Mouse (Mus musculus): ENCODE results near the gene Slc6a16. TPM values are rescaled to one million over a fixed set of nuclear protein-coding genes. Genes with fewer than 3 reads are reported as not detected.

Slc6a16 gene
- polyA plus RNA-seq, 1 experiment from 2014 or later: not detected

DNA sequence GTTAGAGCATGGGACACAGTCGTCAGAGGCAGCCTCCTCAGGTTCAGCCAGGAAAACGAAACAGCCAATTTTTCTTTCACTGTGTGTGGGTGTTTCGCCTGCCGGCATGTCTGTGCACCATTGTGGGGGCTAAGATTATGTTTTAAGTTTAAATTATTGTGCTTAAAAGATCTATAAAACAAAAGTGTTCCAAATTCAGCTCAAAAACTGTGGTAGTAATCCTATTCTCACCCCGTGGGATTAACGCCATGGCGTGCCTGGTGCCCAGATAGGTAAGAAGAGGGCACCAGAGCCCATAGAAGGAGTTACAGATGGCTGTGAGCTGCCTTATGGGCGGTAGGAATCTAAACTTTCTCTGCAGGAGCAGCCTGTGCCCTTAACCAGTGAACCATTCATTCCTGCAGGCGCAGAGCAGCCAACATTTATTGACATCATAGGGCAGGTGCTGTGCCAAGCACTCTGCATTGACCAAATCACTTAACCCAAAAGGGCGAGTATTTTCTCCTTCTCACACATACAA lies 74.4 kb downstream of the Slc6a16 start:
- WGBS (ENCODE audit: insufficient replicate concordance): 64% methylated on average over 10 of the region's 10 CpGs
- Histone ChIP-seq H3K27ac (replicated peaks) (no peak overlapping the region), H3K36me3 (replicated peaks) (no peaks in the 10 kb centered on the region), H3K4me3 (replicated peaks) (no peak overlapping the region), H3K4me1 (replicated peaks) (no peaks in the 10 kb centered on the region), H3K9me3 (replicated peaks) (no peaks in the 10 kb centered on the region), H3K4me2 (no peak overlapping the region), H3K9ac (no peak overlapping the region), H3K27me3 (no peaks in the 10 kb centered on the region)
- no peak for ATAC-seq (ENCODE audit: insufficient read depth)

DNA sequence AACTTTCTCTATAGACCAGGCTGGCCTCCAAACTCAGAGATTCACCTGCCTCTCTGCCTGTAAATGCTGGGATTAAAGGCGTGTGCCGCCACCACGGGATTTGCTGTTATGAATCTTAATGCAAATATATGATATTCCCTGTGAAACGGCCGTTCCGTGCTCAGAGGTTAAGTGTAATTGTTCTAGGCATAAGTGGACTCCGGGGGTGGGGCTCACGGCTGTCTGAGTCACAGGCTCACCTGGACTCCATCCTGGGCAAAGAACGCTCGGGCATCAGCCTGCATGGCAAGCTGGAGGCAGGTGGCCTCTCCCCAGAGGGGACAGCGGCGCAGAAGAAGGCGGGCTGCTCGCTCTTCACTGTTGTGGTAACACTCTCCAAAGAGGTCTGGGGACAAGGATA lies 75.7 kb downstream of the Slc6a16 start:
- 75% methylated on average over 14 of the region's 14 CpGs for WGBS (ENCODE audit: insufficient replicate concordance)
- H3K9ac ChIP-seq: no peak overlapping the region
- no peak overlapping the region for H3K4me3 ChIP-seq (replicated peaks)
- ATAC-seq (ENCODE audit: insufficient read depth): no peak
- no peaks in the 10 kb centered on the region for H3K9me3 ChIP-seq (replicated peaks)
- H3K27ac ChIP-seq (replicated peaks): no peak overlapping the region
- no peak overlapping the region for H3K4me2 ChIP-seq
- no peaks in the 10 kb centered on the region for H3K4me1 ChIP-seq (replicated peaks)
- H3K36me3 ChIP-seq (replicated peaks): no peaks in the 10 kb centered on the region
- H3K27me3 ChIP-seq: no peaks in the 10 kb centered on the region

DNA sequence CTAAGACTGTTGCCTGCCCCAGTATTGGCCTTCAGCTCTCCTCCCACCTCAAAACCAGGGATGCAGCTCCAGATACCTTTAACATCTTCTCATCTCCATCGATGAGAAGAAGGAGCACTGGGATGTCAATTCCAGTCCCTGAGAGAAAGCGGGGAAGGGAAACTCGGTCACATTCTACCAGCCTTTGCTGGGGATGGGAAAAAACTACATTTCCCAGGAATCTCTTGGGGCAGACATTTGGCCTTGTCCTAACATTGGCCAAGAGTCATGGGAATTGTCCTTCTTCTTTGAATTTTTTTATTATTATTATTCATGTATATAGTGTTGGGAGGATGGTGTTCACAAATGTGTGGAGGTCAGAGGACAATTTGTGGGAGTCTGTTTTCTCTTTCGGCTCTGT lies 81.4 kb downstream of the Slc6a16 start:
- WGBS (ENCODE audit: insufficient replicate concordance): 77% methylated on average over 4 of the region's 4 CpGs
- no peaks in the 10 kb centered on the region for H3K27me3 ChIP-seq
- ATAC-seq (ENCODE audit: insufficient read depth): no peak

More for the DNA sequence above, 81.4 kb downstream of the Slc6a16 start:
- Histone ChIP-seq H3K9ac (no peak overlapping the region), H3K4me2 (no peak overlapping the region), H3K36me3 (replicated peaks) (no peaks in the 10 kb centered on the region), H3K9me3 (replicated peaks) (no peaks in the 10 kb centered on the region), H3K27ac (replicated peaks) (no peak overlapping the region), H3K4me3 (replicated peaks) (no peak overlapping the region), H3K4me1 (replicated peaks) (no peaks in the 10 kb centered on the region)

Other genes with a start within 250 kb of the Slc6a16 start
- gene Irf3, start 243.4 kb upstream of the Slc6a16 start, polyA plus RNA-seq (2015; fragmentation: Nextera tagmentation; extraction: Ambion mirVana): 39.4 and 47.2 TPM in 2 replicates
- gene Bcl2l12, start 242.4 kb upstream of the Slc6a16 start, polyA plus RNA-seq (2015; fragmentation: Nextera tagmentation; extraction: Ambion mirVana): 12.3 and 13.7 TPM in 2 replicates
- 10.4 and 11.9 TPM in 2 replicates for gene Scaf1, start 224.7 kb upstream of the Slc6a16 start, polyA plus RNA-seq (2015; fragmentation: Nextera tagmentation; extraction: Ambion mirVana)
- gene Rras, start 223.1 kb upstream of the Slc6a16 start, polyA plus RNA-seq (2015; fragmentation: Nextera tagmentation; extraction: Ambion mirVana): 20.8 and 23.6 TPM in 2 replicates
- gene Prr12, start 188.2 kb upstream of the Slc6a16 start, polyA plus RNA-seq (2015; fragmentation: Nextera tagmentation; extraction: Ambion mirVana): 2.1 and 2.3 TPM in 2 replicates
- 25.9 and 27.4 TPM in 2 replicates for gene Nosip, start 178.7 kb upstream of the Slc6a16 start, polyA plus RNA-seq (2015; fragmentation: Nextera tagmentation; extraction: Ambion mirVana)
- 8.5 and 9.0 TPM in 2 replicates for gene Prrg2, start 178.4 kb upstream of the Slc6a16 start, polyA plus RNA-seq (2015; fragmentation: Nextera tagmentation; extraction: Ambion mirVana)
- 26.3 and 26.6 TPM in 2 replicates for gene Rcn3, start 148.9 kb upstream of the Slc6a16 start, polyA plus RNA-seq (2015; fragmentation: Nextera tagmentation; extraction: Ambion mirVana)
- gene Fcgrt, start 137.2 kb upstream of the Slc6a16 start, polyA plus RNA-seq (2015; fragmentation: Nextera tagmentation; extraction: Ambion mirVana): 43.6 and 51.2 TPM in 2 replicates
- 673 and 768 TPM in 2 replicates for gene Rps11, start 116.6 kb upstream of the Slc6a16 start, polyA plus RNA-seq (2015; fragmentation: Nextera tagmentation; extraction: Ambion mirVana)
- gene Rpl13a, start 112.3 kb upstream of the Slc6a16 start, polyA plus RNA-seq (2015; fragmentation: Nextera tagmentation; extraction: Ambion mirVana): 534 and 633 TPM in 2 replicates
- gene Gm45713, start 104.9 kb upstream of the Slc6a16 start, polyA plus RNA-seq (2015; fragmentation: Nextera tagmentation; extraction: Ambion mirVana): 0.10 TPM in 1 of 2 replicates, not detected in the other
- gene Flt3l, start 104.7 kb upstream of the Slc6a16 start, polyA plus RNA-seq (2015; fragmentation: Nextera tagmentation; extraction: Ambion mirVana): 3.4 and 3.7 TPM in 2 replicates
- gene Pih1d1, start 86.8 kb upstream of the Slc6a16 start, polyA plus RNA-seq (2015; fragmentation: Nextera tagmentation; extraction: Ambion mirVana): 42.2 and 46.8 TPM in 2 replicates
- 31.4 and 32.6 TPM in 2 replicates for gene Aldh16a1, start 86.5 kb upstream of the Slc6a16 start, polyA plus RNA-seq (2015; fragmentation: Nextera tagmentation; extraction: Ambion mirVana)
- not detected in 2 replicates for gene Slc17a7, start 77.1 kb upstream of the Slc6a16 start, polyA plus RNA-seq (2015; fragmentation: Nextera tagmentation; extraction: Ambion mirVana)
- gene Gfy, start 61.5 kb upstream of the Slc6a16 start, polyA plus RNA-seq (2015; fragmentation: Nextera tagmentation; extraction: Ambion mirVana): not detected in 2 replicates
- not detected in 2 replicates for gene Pth2, start 60.1 kb upstream of the Slc6a16 start, polyA plus RNA-seq (2015; fragmentation: Nextera tagmentation; extraction: Ambion mirVana)
- 0.07 and 0.13 TPM in 2 replicates for gene Ccdc155, start 36.2 kb upstream of the Slc6a16 start, polyA plus RNA-seq (2015; fragmentation: Nextera tagmentation; extraction: Ambion mirVana)
- 2.0 and 2.4 TPM in 2 replicates for gene Dkkl1, start 28.9 kb upstream of the Slc6a16 start, polyA plus RNA-seq (2015; fragmentation: Nextera tagmentation; extraction: Ambion mirVana)
- gene Tead2, start 25.3 kb upstream of the Slc6a16 start, polyA plus RNA-seq (2015; fragmentation: Nextera tagmentation; extraction: Ambion mirVana): 6.6 and 7.0 TPM in 2 replicates
- 15.1 and 16.7 TPM in 2 replicates for gene Cd37, start 2.0 kb upstream of the Slc6a16 start, polyA plus RNA-seq (2015; fragmentation: Nextera tagmentation; extraction: Ambion mirVana)
- gene Slc6a21, start 36.4 kb downstream of the Slc6a16 start, polyA plus RNA-seq (2015; fragmentation: Nextera tagmentation; extraction: Ambion mirVana): not detected in 2 replicates
- gene Trpm4, start 92.7 kb downstream of the Slc6a16 start, polyA plus RNA-seq (2015; fragmentation: Nextera tagmentation; extraction: Ambion mirVana): 1.3 and 1.5 TPM in 2 replicates
- gene Hrc, start 94.2 kb downstream of the Slc6a16 start, polyA plus RNA-seq (2015; fragmentation: Nextera tagmentation; extraction: Ambion mirVana): 0.31 and 0.54 TPM in 2 replicates
- 0.09 and 0.14 TPM in 2 replicates for gene Ppfia3, start 125.9 kb downstream of the Slc6a16 start, polyA plus RNA-seq (2015; fragmentation: Nextera tagmentation; extraction: Ambion mirVana)
- not detected in 2 replicates for gene Lin7b, start 129.5 kb downstream of the Slc6a16 start, polyA plus RNA-seq (2015; fragmentation: Nextera tagmentation; extraction: Ambion mirVana)
- gene Snrnp70, start 154.7 kb downstream of the Slc6a16 start, polyA plus RNA-seq (2015; fragmentation: Nextera tagmentation; extraction: Ambion mirVana): 77.8 and 86.3 TPM in 2 replicates
- not detected in 2 replicates for gene Kcna7, start 164.6 kb downstream of the Slc6a16 start, polyA plus RNA-seq (2015; fragmentation: Nextera tagmentation; extraction: Ambion mirVana)
- gene Ntf5, start 172.6 kb downstream of the Slc6a16 start, polyA plus RNA-seq (2015; fragmentation: Nextera tagmentation; extraction: Ambion mirVana): 0.22 and 0.24 TPM in 2 replicates
- not detected in 2 replicates for gene Lhb, start 179.7 kb downstream of the Slc6a16 start, polyA plus RNA-seq (2015; fragmentation: Nextera tagmentation; extraction: Ambion mirVana)
- gene Gys1, start 193.8 kb downstream of the Slc6a16 start, polyA plus RNA-seq (2015; fragmentation: Nextera tagmentation; extraction: Ambion mirVana): 6.8 and 7.7 TPM in 2 replicates
- 67.1 and 74.2 TPM in 2 replicates for gene Ruvbl2, start 197.0 kb downstream of the Slc6a16 start, polyA plus RNA-seq (2015; fragmentation: Nextera tagmentation; extraction: Ambion mirVana)
- gene Ftl1, start 218.8 kb downstream of the Slc6a16 start, polyA plus RNA-seq (2015; fragmentation: Nextera tagmentation; extraction: Ambion mirVana): 6,104 and 6,562 TPM in 2 replicates
- 70.3 and 71.4 TPM in 2 replicates for gene Bax, start 225.8 kb downstream of the Slc6a16 start, polyA plus RNA-seq (2015; fragmentation: Nextera tagmentation; extraction: Ambion mirVana)
- 0.58 and 0.62 TPM in 2 replicates for gene Tulp2, start 240.8 kb downstream of the Slc6a16 start, polyA plus RNA-seq (2015; fragmentation: Nextera tagmentation; extraction: Ambion mirVana)
- gene Gm45808, start 245.7 kb downstream of the Slc6a16 start, polyA plus RNA-seq (2015; fragmentation: Nextera tagmentation; extraction: Ambion mirVana): not detected in 2 replicates
- 2.4 and 2.5 TPM in 2 replicates for gene Dhdh, start 247.7 kb downstream of the Slc6a16 start, polyA plus RNA-seq (2015; fragmentation: Nextera tagmentation; extraction: Ambion mirVana)